Mouse (Mus musculus) right cerebral cortex, postnatal 4 days (tissue): ENCODE measurements around the gene Nob1.

ENCODE experiments used
- DNase-seq: peaks from one replicate; pipeline ENCODE4 v3.0.0-alpha.2; 2022

Gene Nob1

GRCm38 (mm10) chr8:107435962-107436831, 11.3 kb upstream of the Nob1 start, which contains the start of gene Wwp2:
Wwp2 (plus strand) TSS chr8:107436365.
- peak; percentile 74 for DNase-seq

DNA sequence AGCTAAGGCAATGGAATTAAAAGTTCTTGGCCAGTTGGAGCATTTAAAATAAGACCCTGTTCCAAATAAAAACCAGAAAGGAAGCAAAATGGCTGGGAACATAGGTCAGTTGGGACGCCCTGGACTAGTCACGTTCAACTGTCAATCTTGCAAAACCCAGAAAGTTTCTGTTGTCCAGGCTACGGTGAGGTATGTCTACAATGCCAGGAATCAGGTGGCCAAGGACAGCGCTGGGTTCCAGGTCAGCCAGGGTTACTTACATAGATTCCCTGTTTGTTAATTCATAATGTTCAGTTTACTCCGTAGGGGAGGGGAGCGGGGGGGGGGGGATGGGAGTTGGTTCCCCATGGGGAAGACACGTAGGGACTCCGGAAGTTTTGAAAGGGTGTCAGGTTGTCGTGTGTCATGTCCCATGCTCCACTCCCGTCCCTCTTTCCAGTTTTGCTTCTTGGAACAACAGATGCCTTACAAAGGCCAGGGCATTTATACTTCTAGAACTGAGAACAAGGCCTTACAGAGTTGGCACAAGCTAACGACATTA, 10.6 kb upstream of the Nob1 start:
- no peak for DNase-seq

DNA sequence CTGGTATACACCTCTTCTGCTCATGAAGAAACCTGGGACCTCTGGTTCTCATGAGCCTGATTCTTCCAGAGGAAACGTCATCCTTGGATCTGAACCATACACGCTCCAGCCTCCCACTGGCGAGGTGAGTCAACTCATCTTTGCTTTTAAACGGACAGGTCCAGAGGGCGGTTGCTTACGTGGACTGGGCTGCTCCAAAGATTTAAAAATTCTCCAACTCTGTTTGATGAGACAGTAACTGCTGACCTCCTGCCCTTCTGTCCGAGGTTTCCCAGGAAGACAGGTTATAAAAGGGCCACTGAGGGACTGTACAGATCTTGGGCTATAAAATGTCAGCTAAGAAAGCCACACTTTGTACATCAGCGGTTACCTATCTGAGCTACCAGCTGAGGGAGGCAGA, 6.0 kb upstream of the Nob1 start:
- DNase-seq, result no peak

GRCm38 (mm10) chr8:107425230-107425597, 363 bp upstream of the Nob1 start:
- no peak for DNase-seq

GRCm38 (mm10) chr8:107424176-107424575, 675 bp downstream of the Nob1 start:
- DNase-seq, result no peak

DNA sequence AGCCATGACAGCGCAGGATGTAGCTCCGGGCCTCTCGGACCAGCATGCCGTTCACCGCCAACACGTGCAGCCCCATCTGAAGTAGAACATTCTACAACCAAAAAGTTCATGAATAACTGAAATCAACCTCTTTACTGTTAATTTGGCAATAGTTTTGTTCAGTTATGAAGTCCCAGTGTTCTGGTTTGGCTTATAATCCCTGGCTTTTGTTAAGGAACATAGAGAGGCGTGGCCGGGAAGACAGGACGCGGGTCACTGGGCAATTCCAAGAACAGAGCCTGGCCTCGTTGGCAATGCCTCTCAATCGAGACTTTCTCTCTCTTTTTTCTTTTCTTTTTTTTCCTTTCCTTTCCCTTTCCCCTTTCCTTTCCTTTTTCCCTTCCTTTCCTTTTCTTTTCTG, 7.8 kb downstream of the Nob1 start:
- no peak for DNase-seq

DNA sequence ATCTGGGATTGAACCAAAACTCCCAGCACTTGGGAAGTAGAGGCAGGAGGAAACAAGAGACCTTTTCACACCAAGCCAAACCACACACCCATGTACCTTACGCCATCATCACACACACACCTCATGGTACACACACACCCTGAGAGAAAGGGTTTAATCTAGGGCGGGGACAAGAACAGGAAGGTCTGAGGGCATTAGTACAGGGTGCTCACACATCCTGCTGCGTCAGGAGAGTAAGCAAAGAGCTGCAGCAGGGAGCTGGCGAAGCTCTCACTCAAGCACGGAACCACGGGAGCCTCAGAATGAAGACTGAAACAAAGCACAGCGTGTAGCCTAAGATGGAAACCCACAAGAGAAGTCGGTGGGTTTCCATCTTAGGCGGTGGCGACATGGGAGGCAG, 11.0 kb downstream of the Nob1 start:
- DNase-seq, result no peak

GRCm38 (mm10) chr8:107412552-107412951, 12.3 kb downstream of the Nob1 start:
- no peak for DNase-seq

- DNase-seq, result no peak
These were observed 13.5 kb downstream of the Nob1 start for GRCm38 (mm10) chr8:107411391-107411790.

GRCm38 (mm10) chr8:107405935-107406334, 18.9 kb downstream of the Nob1 start:
- no peak for DNase-seq

DNA sequence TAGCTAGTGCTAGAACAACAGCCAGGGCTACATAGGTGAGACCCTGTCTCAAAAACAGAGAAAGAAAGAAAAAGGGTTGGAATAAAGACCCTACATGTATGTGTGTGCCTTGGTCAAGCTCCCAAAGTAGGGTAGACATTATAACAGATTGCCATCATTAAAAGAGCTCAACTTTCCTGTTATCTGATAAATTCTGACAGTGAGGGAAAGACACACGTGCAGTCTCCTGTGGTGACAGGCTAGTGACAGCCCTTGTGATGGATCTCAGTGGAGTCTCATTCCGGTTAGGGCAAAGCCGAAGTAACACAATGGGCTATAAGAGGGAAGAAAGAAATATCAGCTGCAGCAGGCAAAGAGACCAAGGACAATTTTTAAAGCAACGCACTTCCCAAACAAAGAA, 20.8 kb downstream of the Nob1 start:
- DNase-seq, result no peak

- peak; percentile 58 for DNase-seq
These were observed 21.6 kb downstream of the Nob1 start, which contains the start of gene Nqo1 for GRCm38 (mm10) chr8:107403038-107403781. Nqo1 (minus strand) TSS chr8:107403206.

DNA sequence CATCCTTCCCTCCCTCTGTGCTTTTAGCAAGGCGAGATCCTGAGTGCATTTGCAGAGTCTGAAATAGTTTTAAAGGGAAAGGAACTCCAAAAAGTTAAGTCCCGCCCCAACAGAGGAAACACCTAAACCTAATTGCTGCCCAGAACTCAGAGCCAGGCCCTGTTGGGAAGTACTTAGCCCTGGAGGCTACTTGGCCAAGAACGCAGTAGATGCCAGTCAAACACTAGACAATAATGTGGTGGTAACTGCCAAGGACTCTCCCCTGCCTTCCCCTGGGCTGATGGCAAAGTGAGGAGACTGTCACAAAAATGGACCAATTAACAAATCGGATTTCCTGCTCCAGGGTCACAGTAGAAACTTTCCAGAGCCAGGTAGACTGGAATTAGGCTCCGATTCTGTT, 23.0 kb downstream of the Nob1 start:
- no peak for DNase-seq

GRCm38 (mm10) chr8:107399495-107399894, 25.4 kb downstream of the Nob1 start:
- no peak for DNase-seq

GRCm38 (mm10) chr8:107397665-107398064, 27.2 kb downstream of the Nob1 start:
- DNase-seq, result no peak

- DNase-seq, result no peak
These were observed 28.7 kb downstream of the Nob1 start for GRCm38 (mm10) chr8:107396106-107396670.

DNA sequence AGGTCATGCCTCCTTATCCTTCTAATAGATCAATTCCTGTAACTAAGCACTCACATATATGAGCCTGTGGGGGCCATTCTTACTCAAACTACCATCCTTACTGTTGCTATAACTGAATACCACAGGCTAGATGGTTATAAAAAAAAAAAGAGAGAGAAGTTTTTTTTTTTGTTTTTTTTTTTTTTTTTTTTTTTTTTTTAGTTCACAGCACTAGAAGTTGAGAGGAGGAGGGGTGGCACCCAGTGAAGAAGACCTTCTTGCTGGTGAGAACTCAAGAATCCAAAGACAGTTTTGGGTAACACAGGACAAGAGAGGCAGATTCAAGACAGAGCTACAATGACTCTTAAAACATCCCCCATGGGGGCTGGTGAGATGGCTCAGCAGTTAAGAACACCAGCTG, 29.5 kb downstream of the Nob1 start:
- no peak for DNase-seq

DNA sequence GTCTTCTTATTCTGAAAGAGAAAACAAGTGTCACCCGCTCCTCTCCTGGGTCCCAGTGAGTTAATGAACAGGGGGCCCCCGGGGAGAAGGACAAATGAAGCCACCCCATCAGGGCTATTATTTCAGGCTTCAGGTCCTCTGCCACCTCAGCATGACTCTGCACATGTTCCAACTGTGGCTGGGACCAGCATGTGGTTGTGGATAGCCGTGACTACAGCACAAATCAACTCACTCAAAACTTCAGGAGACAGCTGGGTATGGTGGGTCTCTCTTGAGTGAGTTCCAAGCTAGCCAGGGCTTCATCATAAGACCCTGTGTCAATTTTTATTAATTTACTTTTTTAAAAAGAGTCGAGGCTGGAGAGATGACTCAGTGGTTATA, 33.7 kb downstream of the Nob1 start:
- DNase-seq, result no peak

DNA sequence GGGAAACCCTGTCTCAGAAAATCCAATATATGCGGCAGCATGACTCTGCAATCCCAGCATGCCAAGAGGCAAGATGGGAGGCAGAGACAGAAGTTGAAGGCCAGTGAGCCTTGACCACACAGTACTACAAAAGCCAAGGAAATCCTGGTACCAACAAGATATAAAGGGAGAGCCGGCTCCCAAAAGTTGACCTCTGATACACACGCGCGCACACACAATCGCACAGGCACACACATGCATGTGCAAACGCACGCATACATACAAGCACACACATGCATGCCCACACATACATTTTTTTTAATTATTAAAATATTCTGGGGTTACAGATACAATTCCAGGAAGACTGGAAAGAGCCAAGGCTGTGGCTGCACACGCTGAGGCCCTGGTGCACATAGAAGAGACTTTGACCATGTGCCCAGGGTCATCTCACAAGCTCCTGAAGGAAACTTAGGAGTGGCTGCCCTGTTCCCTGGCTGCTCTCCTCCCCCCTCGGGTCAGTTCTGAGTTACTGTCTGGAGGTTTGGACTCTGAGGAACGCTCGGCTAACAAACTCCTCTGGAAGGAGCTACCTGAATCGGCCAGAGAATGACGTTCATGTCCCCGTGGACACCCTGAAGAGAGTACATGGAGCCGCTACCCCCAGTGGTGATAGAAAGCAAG, 34.2 kb downstream of the Nob1 start:
- DNase-seq, result no peak

DNA sequence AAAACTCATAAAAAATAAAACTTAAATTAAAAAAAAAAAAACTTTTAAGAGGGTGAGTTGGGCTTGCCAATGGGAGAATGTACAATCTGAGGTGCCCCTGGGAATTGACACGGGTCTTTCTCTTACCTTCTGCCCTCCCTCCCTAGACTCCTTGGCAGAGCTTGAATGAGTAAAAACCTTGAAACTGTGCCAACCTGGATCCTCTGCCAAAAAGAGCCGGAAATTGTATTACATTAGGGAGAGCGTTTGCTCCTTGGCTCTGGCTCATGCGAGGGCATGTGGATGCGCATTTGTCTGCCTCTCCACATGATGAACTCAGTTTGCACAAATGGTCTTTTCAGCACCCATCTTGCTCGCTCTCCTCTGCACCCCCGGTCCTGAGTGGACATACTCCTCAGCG, 35.3 kb downstream of the Nob1 start:
- DNase-seq, result peak; percentile 54

DNA sequence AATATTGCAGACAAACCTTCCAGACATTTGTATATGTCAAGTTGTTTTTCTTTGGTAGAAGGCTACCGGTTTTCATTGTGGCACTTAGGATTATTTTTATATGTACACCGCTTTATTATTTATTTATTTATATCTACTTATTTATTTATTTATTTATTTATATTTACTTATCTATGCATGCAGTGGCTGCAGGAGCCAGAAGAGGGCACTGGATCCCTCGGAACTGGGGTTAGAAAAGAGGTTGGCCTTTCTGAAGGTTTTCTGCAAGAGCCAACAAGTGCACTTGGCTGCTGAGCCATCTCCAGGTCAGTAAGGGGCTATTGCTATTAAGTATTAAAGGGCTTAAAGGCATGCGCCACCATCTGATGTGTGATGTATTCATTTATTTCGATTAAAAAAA, 37.0 kb downstream of the Nob1 start:
- DNase-seq, result peak; percentile 32

DNA sequence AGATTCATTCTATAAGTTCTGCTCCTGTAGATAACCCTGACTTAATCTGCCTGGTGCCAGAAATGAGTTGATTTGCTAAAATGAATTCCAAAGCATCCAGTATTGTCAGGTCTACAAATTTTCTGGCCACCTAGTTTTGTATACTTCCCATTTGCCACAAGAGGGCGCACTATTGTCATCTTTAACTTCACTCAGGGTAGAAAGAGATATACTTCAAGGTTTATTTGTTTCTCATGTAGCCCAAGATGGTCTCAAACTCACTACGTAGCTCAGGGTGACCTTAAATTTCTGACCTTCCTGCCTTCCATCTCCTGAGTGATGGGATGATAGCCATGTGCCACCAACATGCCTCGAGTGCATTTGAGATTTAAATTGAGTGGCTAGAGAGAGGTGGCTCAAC, 38.2 kb downstream of the Nob1 start:
- DNase-seq, result no peak

DNA sequence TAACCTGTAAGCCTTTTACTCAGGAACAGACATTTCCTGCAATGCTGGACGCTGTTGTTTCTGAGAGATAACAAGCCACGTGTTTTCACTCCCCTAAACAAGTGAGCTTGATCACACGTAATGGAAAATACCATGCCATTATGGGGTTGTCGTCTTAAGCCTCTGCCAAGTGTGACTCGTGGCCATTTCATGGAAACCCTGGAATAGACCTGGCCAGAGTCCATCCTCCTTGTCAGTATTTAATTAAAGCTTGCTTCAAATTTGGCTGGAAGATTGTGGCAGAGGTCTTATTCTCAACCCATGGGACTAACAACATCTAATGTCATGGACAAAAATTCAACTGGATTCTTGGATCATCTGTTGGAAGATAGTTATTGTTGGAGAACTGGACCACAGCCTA, 38.7 kb downstream of the Nob1 start:
- no peak for DNase-seq
